Mouse (Mus musculus) left cerebral cortex, postnatal 10 days (tissue): ENCODE data around the gene Adamts8. TPM values are rescaled to one million over a fixed set of nuclear protein-coding genes. Genes with fewer than 3 reads are reported as not detected.

ENCODE experiments used
- DNase-seq, 2 experiments: peaks; one replicate each; pipeline ENCODE4 v3.0.0; 2021 to 2022; ENCODE audit warnings: low spot score in 2 of 2, mixed read lengths in 1 of 2; ENCODE audit errors: extremely low spot score in 1 of 2
- intact Hi-C: fragments of 180-260 bp; cut with DNase I; formaldehyde crosslinking; loops from one replicate; pipeline ENCODE4 v1.15.1; 2025
- total RNA-seq, 2 experiments: library from RNA; stranded (reverse); gene quantifications; 2 replicates each; pipeline ENCODE4 v1.2.3; 2021

The Adamts8 gene
- total RNA-seq, 2 experiments from 2014 or later: 11.3 to 12.4 TPM

DNA sequence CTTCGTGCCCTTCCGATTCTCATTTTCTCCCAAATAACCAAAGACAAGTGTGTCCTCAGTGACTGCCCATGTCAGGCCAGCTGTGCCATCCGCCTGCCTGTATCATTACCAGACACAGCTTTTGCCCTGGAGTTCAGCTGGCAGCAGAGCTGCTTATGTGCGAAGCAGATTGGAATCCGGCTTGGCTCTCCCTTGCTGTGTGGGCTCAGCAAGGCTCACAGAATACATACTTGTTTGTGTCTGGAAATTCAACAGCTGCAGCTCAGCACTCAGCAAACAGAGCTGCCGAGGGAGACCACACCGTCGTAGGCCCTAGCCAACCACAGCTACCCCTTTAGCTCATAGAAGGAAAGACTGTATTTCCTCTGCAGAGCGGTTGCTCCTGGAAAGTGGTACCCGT is 22.3 kb downstream of the Adamts8 start:
- intact Hi-C loops: no loop called here
- peak; percentile 25 to 47 for DNase-seq

DNA sequence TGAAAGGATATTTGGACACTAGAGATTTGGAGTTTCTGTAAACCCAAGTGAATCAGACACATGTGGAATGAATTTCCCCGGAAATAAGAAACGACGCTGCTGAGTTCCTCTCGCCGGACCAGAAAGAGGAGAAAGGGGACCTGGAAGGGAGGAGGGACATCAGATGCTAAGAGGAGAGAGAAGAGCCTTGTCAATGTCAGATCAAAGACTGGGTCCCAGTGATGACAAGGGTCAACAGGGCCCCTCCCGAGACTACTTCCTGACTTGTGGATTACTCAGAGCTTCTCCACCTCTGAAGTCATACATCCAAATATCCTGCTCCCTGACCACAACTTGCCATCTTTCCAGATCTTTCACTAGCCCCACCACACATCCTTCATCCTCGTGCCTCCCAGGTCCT is 24.5 kb downstream of the Adamts8 start:
- intact Hi-C loops: no loop called here
- DNase-seq: no peak

DNA sequence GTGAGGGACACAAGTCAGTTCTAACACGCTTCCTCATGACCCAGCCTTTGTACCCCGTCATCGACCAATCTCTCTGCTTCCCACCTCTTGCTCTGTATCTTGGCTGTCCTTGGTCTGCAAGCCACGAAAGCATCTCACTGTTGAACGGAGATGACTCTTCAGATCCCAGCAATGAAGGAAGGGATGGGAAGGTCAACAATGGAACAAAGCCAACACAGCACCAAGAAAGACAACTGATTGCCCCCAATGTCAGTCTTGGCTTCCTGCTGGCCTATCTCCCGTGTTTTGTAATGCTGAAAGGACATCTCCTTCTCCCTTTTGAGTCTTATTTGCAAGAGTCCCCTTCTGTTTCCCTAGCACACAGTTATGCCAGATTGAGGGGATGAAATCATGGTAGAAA is 25.8 kb downstream of the Adamts8 start:
- no peak for DNase-seq
- intact Hi-C loops: no loop called here

DNA sequence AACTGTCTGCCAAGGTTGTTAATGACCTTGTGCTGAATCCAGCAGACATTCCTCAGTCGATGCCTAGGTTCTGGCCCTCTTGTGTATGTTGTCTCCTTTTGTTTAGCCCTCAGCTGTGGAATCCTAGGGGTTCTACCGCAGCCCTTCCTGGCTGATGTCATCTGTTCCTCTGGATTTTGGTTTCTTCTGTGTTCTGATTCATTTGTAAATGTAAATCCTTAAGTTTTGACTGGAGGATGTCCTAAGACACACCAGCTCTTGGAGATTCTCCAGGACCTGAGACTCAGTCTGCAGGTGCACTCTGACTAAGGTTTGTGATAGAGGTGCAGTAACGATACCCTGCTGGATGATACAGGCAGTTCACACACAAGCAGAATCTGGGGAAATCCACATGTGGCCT is 27.6 kb downstream of the Adamts8 start:
- intact Hi-C loops: no loop called here
- DNase-seq: no peak

DNA sequence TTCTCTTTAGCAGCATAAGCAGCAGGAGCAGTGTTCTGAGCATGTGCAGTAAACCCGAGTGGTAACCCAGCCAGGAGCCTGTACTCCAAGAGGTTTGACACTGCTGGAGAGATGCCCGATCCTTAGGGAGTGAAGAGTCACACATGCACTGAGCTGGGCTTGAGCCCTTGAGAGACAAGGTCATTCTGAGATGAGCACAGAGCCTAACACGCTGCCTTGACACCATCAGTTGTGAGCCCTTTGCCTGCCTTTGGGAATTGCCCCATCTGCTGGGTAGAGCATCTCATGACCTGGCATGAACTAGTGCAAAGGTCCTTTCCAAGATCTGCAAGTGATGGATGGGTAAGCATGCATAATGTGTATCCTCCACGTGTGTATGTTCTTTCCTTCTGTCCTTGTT is 29.6 kb downstream of the Adamts8 start:
- intact Hi-C loops: no loop called here
- DNase-seq: no peak

DNA sequence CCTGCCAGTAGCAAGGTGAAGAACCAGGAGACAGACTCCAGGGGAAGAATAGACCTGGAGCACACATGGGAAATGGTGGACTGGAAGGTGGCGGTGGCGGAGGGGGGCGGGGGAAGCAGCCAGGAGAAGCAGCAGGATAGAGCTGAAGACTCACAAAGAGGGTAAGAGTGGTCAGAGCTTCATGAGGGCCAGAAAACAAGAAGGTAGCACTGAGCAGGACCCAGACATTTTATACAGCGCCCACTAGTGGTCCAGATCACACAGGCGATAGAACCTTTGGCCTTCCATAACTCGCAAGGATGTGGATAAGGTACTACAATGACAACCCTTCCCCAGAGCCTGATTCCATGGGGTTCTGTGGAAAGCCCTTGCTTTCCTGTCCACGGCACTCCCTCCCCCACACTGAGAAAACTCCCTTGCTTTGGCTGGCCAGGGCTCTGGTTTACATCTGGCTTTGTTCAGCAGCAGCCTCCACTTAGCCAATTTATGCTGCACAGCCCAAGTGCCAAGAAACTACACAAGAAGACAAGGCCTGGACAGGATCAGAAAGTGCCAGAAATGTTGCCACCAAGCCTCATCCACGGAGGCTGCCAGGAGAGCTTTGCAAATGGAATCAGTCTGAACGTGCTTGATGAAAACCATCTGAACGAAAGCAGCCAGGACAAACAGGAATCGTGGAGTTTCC is 34.1 kb downstream of the Adamts8 start:
- DNase-seq: no peak
- intact Hi-C loops: no loop called here

DNA sequence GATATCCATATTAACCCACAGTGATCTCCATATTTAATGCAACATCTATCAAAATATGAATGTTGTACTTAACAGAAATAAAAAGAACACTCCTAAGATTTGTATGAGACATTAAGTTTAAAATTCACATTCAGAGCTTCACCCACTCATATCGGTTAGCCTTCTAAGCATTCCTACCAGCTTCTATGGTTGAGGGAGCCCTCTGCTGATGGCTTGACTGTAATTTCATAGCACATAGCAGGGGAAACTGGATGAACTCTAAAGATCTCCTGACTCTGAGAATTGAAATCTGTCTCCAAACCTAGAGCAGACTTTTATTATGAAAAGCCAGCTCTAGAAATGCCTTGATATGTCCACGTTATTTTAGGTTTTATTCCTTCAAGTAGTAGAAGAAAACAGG is 38.1 kb downstream of the Adamts8 start:
- intact Hi-C loops: no loop called here

DNA sequence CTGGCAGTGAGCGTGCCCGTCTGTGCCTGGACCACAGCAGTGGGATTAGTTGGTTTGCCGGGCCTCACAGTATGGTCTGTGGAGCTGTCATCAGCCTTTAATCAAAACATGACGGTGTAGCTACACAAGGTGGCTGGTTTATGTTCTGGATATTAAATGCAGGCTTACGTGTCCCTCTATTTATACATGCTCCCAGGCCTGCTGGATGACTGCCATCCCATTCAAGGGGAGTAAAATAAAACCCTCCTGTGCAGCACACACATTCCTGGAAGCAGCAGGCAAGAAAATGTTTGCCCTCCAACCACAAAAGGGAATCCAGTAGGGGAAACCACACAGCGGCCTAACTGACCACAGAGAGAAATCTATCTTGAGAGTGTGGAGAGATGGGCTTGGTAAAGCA is 43.4 kb downstream of the Adamts8 start:
- DNase-seq: no peak
- intact Hi-C loops: no loop called here

More for the DNA sequence above, 38.1 kb downstream of the Adamts8 start:
- no peak for DNase-seq

DNA sequence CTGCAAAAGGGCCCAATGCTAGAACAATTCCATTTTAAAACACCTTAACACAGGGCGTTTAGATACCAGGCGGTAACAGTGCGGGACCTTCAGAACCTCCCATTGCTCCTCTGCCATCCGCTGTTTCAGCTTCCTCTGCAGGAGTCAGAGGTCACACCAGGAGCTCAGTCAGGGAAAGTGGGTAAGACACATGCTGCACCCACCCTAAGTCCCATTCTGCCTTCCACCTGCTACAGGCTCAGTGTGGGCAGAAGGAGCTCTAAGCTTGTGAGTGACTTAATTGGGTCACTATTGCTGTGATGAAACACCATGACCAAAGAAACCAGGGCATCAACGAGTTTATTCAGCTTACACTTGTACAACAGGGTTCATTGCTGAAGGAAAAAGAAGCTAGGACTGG is 50.7 kb downstream of the Adamts8 start:
- DNase-seq: no peak
- intact Hi-C loops: no loop called here

DNA sequence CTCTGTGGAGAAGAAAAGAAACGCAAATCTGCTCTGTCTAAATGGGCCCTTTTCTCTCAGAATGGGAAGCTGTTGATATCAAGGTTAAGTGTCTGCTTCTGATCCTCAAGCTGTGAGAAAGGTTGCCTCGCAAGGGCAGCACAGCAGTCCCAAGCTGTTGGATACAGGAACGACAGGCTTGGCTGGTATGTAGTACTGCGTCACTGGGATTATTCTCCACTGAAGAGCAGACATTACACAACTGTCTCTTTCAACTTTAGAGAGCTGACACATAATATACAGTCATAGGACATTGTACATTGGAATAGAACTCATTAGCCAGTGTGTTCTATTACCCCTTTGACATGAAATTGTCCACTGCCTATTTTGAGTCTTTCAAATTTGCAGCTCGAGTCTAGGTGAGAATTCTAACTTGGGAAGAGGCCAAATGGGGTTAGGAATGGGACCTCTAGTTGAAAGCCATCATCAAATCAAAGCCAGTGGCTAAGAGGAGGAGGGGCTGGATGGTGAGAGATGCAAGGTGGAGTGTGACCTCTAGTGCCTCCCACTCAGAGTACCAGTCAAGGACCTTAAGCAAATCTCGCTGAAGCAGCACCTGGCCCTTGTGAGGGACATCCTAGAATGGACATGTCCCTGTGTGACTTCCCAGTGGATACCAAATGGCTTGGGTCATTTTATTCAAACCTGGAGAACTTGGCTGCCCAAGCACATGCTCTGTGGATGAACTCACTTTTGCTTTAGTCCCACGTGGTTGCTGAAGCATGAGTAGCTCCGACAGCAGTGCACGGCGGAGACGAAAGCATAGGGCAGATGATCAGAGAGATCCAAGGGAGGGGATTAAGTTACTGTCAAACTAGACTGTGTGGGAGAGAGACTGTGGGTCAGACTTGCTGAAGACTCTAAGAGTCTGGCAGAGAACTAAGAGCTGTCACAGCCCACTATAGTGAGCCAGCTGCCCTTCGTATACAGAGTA is 54.5 kb downstream of the Adamts8 start:
- intact Hi-C loops: no loop called here
- DNase-seq: no peak

DNA sequence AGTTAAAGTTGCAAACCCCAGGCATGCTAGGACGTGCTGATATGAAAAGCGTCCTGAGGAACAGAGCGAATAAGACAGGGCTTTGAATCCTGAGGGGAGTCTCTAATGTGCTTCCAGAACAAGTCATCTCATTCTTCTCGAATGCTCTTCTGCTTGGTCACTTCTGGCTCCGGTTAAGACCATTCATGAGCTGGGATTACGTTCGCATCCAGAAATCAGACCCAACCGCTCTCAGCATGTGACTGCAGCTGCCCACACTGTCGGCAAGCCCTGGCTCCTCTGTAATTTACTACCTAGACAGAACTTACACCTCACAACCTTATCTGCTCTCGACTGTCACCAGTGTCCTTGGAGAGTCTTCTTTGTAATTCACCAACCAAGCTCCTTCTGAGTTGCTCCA is 58.3 kb downstream of the Adamts8 start:
- no peak for DNase-seq
- intact Hi-C loops: no loop called here

DNA sequence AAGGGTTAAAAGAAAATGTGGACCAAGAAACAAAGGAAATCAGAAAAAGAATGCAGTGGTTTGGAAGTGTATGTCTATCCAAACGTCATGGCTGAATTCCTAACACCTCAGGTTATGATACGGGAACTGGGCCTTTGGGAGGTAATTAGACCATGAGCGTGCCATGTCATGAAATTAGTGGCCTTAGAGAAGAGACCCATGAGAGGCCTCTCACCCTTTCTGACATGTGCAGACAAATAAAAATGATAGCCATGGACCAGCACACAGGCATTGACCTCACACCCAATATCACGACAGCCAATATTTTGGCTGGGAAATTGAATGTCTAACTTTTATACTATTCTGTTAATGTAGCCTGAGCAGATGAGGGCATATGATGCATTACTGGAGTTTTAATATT is 60.2 kb downstream of the Adamts8 start:
- DNase-seq: no peak
- intact Hi-C loops: no loop called here

DNA sequence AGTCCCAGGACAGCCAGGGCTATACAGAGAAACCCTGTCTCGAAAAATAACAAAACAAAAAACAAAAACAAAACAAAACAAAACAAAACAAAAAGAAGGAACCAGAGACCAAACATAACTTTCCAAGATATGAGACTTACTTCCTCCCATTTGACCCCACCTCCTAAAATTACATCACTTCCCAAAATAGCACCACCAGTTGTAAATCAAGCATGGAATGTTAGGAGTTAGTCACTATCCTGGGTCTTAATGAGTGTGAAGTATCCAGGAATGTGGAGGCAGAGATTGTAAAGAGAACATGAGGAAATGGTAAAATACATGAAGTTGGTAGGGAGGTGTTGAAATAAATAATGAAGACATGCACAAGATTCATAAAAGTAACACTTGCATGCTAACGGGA is 67.0 kb downstream of the Adamts8 start:
- intact Hi-C loops: no loop called here
- no peak for DNase-seq

DNA sequence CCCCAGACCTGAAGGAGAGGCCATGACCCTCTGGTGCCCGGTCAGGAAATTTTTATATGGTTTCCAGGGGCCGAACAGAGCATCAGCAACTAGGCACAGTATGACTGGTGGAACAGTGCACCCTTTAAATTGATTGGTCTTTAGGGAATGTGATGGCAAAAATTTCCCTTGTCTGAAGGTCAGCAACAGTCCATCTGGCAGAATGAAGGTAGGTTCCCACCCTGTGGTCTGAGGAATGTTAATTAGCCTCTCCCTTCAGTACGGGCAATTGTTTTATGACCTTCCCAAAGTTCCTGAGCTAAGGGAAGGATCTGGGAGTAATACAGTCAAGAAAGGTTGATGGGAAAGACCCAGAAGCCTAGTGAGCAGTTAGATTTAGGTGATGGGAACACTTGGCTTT is 67.7 kb downstream of the Adamts8 start:
- DNase-seq: no peak
- intact Hi-C loops: no loop called here

DNA sequence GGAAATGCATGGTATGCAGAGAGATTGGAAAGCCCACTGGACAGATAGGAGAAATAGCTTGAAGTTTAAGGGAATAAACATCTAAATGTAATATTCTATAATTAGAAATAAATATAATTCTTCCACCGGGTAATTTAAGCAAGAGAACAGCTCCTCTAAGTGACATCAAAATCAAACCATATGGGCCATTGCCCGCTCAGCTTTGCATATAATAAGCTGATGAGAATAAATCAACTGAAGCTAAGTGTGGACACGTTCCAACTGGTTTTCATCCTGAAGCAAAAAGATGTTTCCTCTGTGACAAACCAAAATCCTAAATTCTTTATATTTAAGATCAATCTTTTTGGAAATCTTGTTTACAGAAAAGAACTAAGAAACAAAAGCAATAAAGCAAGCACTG is 68.4 kb downstream of the Adamts8 start:
- DNase-seq: peak in 1 of 2 experiments; percentile 25
- intact Hi-C loops: no loop called here

DNA sequence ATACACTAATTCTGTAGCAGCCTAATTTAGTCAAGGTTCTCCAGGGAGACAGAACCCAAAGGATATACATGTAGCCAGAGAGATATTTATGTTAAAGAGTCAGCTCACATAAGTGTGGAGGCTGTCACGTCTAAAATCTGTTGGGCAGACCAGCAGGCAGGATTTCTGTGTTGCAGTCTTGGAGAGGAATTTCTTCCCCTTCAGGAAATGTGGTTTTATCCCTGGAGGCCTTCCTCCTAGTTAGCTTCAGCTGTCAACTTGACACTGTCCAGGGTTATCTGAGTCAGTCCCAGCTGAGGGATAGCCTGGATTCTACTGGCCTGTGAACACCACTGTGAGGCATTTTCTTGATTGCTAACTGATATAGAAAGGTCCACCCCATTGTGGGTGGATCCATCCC is 69.2 kb downstream of the Adamts8 start:
- intact Hi-C loops: no loop called here

DNA sequence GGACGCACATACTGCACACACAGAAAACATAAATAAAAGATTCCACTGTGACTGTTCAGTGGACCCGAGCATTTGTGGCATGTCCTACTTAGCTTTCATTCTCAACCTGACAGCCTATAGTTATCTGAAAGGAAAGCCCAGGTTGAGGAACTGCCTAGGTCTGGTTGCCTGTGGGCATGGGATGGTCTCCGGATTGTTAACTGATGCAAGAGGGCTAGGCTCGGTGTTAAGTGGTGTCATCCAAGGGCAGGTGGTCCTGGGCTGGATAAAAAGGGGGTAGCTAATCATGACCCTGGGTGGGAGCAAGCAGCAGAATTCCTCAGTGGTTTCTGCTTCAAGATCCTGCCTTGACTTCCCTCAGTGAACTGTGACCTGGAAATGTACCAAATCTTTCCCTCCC is 70.3 kb downstream of the Adamts8 start:
- no peak for DNase-seq
- intact Hi-C loops: no loop called here

More for the DNA sequence above, 69.2 kb downstream of the Adamts8 start:
- no peak for DNase-seq

DNA sequence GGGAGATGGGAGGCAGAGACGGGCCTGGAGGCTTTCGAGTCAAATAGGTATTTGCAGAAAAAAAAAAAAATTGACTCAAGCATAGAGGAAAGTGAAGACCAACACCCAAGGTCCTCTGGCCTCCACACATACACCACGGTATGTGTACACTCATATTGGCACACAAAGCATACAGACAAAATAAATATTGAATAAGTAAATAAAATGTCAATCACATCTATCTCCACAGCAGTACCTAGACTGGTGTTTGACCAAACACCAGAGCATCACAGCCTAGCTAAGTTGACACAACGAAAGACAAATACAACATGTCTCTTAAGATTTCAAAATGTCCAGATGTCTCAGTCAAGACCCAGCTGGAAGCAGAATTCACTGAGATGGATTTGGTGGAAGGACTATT is 71.1 kb downstream of the Adamts8 start:
- no peak for DNase-seq
- intact Hi-C loops: no loop called here
